Mouse (Mus musculus) neural tube, postnatal 0 days (tissue): Measurements from ENCODE around the gene U2surp. TPM values are rescaled to one million over a fixed set of nuclear protein-coding genes. Genes with fewer than 3 reads are reported as not detected.

Experiments used
- polyA plus RNA-seq: library from polyadenylated mRNA; unstranded; fragments of >200 nt; fragmentation: Nextera tagmentation; extraction: Ambion mirVana; gene quantifications from 2 replicates; pipeline ENCODE4 v1.2.1, GENCODE M21; 2015

U2surp gene
- 101 and 108 TPM in 2 replicates for polyA plus RNA-seq

GRCm38 (mm10) chr9:95511472-95512330 is at the start of gene U2surp:
Gene U2surp, minus strand, starts transcription at chr9:95511996.

GRCm38 (mm10) chr9:95559059-95559935 is 47.5 kb upstream of the U2surp start, which contains the start of gene Paqr9:
Gene Paqr9, plus strand, starts transcription at chr9:95559657.

Other genes starting within 250 kb of the U2surp start
- 31.3 and 31.6 TPM in 2 replicates for gene Chst2, start 105.3 kb downstream of the U2surp start, polyA plus RNA-seq
- gene Paqr9, start 47.7 kb upstream of the U2surp start, polyA plus RNA-seq: 9.6 and 10.2 TPM in 2 replicates
- gene Pcolce2, start 125.6 kb upstream of the U2surp start, polyA plus RNA-seq: 2.9 and 4.0 TPM in 2 replicates
- 10.0 and 11.6 TPM in 2 replicates for gene Trpc1, start 238.4 kb upstream of the U2surp start, polyA plus RNA-seq